Mouse (Mus musculus): Measurements from ENCODE around the gene Soga1.

- TF ChIP-seq POLR2A (IDR thresholded peaks at IDR 0.05; ENCODE audit: low read depth, low read length) = no peak
- TF ChIP-seq CTCF (IDR thresholded peaks at IDR 0.05; ENCODE audit: extremely low read depth, insufficient read depth, insufficient read length, insufficient replicate concordance) = no peak
Measured at GRCm38 (mm10) chr2:156981291-156981690, 97.8 kb downstream of the Soga1 start.

Measured in spleen, adult 2 months (tissue).